Mouse (Mus musculus) frontal cortex, postnatal 14 days (tissue): Measurements from ENCODE around the gene Dhx15.

Experiments
- DNase-seq, 2 experiments: peaks; one replicate each; pipeline ENCODE4 v3.0.0; 2022; ENCODE audit warnings: low spot score in 2 of 2

Gene Dhx15

GRCm38 (mm10) chr5:52145684-52146083, 44.6 kb downstream of the Dhx15 start:
- DNase-seq, result no peak

- no peak for DNase-seq
Observed at GRCm38 (mm10) chr5:52141936-52142335, 48.4 kb downstream of the Dhx15 start.

GRCm38 (mm10) chr5:52138819-52139218, 51.5 kb downstream of the Dhx15 start:
- DNase-seq, result no peak

GRCm38 (mm10) chr5:52138134-52138533, 52.2 kb downstream of the Dhx15 start:
- DNase-seq, result no peak

GRCm38 (mm10) chr5:52135460-52136141, 54.7 kb downstream of the Dhx15 start:
- no peak for DNase-seq

- no peak for DNase-seq
Observed at GRCm38 (mm10) chr5:52132840-52133239, 57.5 kb downstream of the Dhx15 start.

DNA sequence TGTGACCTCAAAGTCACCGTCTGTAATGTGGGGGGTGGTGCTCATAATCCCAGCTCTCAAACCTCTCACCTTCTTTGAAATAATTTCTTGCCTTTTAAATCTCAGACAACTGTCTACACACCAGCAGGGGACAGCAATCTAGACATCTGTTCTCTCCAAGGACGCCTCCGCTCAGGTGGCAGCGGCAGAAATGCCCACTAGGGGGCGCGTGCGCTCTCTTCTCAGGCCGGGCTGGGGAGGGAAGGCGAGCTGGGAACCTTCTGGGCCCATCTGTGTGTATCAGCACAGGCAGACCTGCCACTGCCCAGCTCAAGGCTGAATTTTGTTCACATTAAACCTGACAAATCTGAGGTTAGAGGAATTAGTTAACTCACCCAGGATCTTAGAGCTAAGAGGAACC, 58.2 kb downstream of the Dhx15 start:
- DNase-seq, result no peak

GRCm38 (mm10) chr5:52131389-52131788, 58.9 kb downstream of the Dhx15 start:
- no peak for DNase-seq

- no peak for DNase-seq
Observed at GRCm38 (mm10) chr5:52130496-52130895, 59.8 kb downstream of the Dhx15 start.

DNA sequence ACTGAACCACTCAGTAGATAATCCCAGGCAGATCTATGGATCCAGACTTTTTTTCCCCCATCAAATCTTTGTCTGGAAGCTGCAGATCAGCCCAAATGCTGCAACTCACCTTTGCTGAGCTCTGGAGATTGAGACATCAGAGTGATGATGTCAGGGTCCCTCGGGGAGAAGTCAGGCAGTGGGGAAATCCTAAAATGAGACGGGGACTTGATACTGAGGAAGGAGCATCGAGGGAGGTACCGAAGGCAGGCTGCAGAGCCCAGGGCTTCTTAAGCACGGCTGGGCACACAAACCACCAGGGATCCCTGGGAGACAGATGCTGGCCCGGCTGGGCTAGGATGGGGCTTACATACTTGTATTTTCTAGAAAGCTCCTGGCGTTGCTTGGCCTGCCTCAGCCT, 64.1 kb downstream of the Dhx15 start:
- DNase-seq, result no peak

- no peak for DNase-seq
Observed at GRCm38 (mm10) chr5:52125854-52126253, 64.5 kb downstream of the Dhx15 start.

DNA sequence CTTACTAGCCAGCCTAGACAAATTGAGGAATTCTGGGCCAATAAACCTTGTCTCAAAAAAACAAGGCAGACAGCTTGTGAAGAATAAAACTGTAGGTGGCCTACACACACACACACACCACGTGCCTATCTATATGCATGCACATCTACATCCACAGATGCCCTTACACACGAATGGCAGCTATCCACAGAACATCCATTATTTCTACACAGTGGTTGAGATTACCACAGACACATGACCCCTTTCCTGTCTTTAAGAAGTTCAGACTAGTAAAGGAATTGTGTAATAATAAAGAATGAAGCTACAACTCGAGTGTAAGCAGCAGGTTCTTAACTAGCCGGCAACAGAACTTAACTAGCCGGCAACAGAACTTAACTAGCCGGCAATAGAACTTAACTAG, 68.2 kb downstream of the Dhx15 start:
- no peak for DNase-seq

DNA sequence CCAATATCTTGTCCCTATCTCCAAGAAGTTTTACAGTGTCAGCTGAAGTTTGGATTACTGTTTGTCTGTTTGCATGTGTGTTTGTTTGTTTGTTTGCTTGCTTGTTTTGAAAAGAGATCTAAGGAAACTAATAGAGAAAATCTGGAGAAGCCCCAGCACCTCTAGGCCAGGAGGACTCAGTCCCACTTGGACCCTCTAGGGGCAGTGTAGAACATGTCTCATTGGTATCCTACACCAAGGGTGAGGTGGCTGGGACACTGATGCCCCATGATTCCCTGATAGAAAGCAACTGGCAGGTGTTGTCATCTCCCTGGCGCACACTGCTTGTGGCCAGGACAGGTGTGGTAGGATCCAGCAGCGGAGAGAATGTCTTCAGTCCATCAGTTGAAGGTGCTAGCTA, 70.5 kb downstream of the Dhx15 start:
- no peak for DNase-seq

DNA sequence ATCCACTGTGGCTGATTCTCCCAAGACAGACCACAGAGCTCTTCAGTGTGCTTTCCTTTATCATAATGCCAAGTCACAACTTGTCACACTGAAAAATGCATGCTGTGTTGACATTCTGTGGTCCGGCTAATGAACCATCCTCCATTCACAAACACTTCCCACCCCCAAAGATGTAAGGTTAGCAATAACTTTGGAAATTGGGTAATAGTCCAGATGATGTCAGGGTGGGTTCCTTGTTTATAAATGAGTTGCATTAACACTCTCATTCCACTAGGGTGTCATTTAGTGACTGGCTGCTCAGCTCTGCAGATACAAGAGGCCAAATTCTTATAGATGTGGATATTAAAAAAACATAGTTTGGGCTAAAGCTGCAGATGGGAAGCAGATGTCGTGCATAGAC, 71.1 kb downstream of the Dhx15 start:
- DNase-seq, result no peak

- DNase-seq, result no peak
Observed at GRCm38 (mm10) chr5:52117829-52118228, 72.5 kb downstream of the Dhx15 start.

GRCm38 (mm10) chr5:52116404-52116803, 73.9 kb downstream of the Dhx15 start:
- DNase-seq, result peak; percentile 13 to 20

DNA sequence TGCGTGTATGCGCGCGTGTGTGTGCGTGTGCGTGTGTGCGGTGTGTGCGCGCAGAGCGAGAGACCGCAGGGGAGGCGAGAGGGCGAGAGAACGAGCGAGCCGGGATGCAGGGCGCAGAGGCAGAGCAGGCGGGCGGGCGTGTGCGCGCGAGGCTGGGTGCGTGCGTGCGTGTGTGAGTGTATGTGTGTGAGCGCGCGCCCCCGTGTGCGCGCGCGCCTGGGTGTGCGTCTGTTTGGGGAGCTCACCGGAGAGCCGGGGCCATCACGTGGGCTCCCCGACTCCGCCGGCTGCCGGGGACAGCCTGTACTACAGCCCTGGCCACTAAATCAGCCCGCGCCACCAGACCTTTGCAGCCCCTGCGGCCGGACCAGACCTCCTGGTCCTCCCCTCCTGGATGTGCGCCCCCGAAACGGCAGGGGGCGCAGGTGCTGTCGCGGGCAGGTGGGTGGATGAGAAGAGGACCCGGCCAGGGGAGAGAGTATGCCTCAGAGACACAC, 74.4 kb downstream of the Dhx15 start:
- DNase-seq, result peak; percentile 73 to 80

DNA sequence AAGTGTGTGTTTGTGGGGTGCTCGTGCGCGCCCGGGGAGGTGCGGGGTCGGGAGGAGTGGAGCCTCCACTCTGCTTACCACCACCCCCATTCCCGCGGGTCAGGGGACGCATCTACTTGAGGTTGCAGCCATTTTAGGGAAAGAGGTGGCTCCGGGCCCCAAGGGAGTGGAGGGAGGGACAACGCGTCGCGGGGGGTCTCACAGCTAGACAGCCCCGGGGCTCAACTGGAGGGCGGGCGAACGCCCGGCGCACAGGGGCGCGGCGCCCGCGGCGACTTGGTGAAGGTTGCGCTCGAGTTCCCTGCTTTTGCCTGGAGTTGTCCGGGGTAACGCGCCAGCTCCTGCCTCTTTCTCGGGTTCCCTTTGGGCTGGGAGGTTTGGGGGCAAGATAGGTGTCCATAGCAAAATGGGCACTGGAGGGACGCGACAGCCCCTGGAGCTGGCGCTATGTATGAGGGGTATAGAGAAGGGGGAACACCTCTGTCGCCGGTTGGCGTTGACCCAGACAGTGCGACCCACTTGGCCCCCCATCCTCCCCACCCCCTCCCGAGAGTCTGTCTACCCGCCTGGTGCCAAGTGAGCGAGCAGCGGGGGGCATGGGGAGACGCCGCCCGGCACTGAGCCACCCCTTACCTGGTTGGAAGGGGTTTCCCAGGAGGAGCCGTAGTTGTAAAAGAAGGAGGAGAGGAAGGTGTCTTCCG, 75.4 kb downstream of the Dhx15 start:
- DNase-seq, result peak in 1 of 2 experiments; percentile 23

GRCm38 (mm10) chr5:52113851-52114731, 76.2 kb downstream of the Dhx15 start:
- DNase-seq, result peak; percentile 14 to 44

DNA sequence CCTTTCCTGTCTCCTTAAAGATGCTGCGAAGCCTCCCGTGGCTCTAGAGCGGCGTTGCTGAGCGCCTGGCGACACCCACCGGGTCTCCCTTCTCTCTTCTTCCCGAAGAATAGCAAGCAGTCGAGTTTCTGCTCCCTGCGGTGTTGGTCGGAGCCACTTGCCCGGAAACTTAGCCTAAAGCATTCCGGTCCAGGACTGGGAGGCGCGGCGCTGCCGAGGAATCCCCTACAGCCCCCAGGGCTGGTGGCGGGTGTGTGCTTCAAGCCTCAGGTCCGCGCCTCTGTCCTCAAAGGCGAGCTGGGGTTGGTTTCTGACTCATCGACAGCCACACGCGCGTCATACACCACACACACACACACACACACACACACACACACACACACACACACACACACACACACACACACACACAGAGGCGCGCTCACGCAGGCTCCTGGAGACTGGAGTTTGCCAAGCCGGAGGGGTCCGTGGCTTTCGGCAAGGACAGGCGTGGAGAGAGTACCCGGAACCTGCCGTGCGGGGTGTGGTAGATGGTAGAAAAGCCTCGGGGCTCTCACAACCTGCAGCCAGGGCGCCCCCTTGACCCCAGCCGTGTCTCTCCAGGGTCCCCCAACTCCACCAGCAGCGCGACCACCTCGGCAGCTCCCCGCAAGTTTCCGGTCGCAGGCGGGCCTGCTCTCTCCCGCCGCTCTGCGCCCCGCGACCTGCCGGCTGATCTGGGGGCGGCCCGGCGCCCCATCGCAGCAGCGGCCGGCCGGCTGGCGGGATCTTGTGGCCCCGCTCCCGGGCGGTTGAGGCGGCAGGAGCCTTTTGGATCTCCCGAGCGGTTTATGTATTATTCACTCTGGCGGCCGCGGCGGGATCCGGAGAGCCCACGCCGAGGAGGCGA, 77.1 kb downstream of the Dhx15 start:
- DNase-seq, result peak; percentile 33 to 42

GRCm38 (mm10) chr5:52112191-52112760, 78.0 kb downstream of the Dhx15 start:
- DNase-seq, result no peak
